Mouse (Mus musculus) kidney, adult 9 months (tissue): ENCODE data around the gene Krtap6-5.
"Not testable (repeated sequence)": the region's sequence is repeated elsewhere in the genome, so short reads cannot be mapped to it uniquely, and the experiment has no call there.

Experiments
- DNase-seq: peaks from one replicate; pipeline ENCODE4 v3.0.0; 2022

Gene Krtap6-5

DNA sequence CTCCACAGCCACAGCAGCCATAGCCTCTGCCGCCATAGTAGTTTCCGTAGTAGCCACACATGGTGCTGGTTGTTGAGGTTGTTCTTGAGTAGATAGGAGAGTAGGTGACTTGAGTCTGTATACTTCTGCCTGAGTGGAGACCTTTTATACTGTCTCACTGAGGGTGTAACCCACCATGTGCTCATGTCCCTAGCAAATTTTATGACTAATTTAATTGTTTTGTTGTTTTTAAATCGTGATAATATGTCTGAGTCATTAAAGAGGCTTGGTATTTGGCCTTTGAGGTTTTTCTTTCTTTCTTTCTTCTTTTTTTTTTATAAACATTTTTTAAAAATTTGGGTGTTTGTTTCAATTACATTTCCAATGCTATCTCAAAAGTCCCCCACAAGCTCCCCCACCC, at the start of gene Krtap6-5:
TSS of gene Krtap6-5 (minus strand) at position 101 of the 400 bp plus-strand sequence.
- no peak for DNase-seq

DNA sequence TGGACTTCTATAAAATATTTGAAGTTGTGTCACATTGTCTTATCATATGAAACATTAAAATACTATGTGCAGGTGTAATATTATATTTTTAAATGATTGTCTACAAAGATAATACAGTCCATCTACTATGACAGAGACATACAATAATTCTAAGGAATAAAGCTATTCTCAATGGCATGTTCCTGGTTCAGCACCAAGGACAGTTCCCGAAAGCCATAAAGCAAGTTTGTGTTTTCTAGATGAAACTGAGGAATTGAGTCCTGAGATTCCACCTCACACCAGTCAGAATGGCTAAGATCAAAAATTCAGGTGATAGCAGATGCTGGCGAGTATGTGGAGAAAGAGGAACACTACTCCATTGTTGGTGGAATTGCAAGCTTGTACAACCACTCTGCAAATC, 23.4 kb upstream of the Krtap6-5 start:
- not testable (repeated sequence) for DNase-seq

- not testable (repeated sequence) for DNase-seq
Observed at GRCm38 (mm10) chr16:89063902-89064301, 16.2 kb upstream of the Krtap6-5 start, which contains the start of gene 1110025L11Rik. 1110025L11Rik (minus strand) TSS chr16:89064002.

DNA sequence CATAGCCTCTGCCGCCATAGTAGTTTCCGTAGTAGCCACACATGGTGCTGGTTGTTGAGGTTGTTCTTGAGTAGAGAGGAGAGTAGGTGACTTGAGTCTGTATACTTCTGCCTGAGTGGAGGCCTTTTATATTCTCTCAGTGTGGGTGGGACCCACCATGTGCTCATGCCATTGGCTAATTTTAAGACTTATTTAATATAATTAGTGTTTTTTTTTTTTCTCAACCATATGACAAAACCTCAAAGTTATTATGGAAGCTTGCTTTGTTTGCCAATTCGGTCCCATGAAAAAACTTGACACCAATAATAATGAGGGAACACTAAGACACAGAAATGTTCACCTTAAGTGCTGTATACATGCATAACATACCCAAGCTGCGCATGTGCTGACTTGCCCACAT, 6.3 kb downstream of the Krtap6-5 start, which contains the start of gene Gm10228:
TSS of gene Gm10228 (minus strand) at position 101 of the 400 bp plus-strand sequence.
- not testable (repeated sequence) for DNase-seq

- DNase-seq, result not testable (repeated sequence)
Observed at GRCm38 (mm10) chr16:89031399-89031798, 16.3 kb downstream of the Krtap6-5 start, which contains the start of gene Krtap6-1. Krtap6-1 (plus strand) TSS chr16:89031699.

DNA sequence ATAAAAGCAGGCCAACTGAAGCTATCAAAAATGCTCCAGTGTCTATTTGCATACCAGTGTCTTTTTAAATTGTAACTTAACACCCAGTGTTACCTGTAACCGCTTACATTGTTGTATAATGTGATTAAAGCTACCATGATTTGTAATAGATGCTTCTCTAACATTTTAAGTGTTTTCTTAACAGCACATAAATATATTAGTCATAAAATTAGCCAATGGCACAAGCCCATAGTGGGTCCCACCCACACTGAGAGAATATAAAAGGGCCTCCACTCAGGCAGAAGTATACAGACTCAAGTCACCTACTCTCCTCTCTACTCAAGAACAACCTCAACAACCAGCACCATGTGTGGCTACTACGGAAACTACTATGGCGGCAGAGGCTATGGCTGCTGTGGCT, 32.7 kb downstream of the Krtap6-5 start, which contains the start of gene Gm10229:
TSS of gene Gm10229 (plus strand) at position 301 of the 400 bp plus-strand sequence.
- not testable (repeated sequence) for DNase-seq

DNA sequence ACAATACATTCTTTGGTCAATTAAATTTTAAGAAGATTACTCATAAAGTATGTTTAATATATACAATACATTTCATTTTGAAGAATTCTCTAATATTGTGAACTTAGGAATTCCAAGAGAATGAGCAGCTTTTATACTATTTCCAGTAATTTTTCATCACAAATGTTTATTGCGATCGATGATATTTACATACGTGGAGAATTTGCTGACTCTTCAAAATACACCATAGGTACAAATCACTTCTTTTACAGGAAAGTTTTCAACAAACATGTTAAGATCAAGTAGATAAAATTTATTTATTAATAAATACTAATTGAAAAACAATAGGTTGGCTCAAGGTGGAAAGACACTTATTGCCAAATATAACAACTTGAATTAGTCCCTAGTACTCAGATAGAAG, 33.7 kb downstream of the Krtap6-5 start:
- no peak for DNase-seq

DNA sequence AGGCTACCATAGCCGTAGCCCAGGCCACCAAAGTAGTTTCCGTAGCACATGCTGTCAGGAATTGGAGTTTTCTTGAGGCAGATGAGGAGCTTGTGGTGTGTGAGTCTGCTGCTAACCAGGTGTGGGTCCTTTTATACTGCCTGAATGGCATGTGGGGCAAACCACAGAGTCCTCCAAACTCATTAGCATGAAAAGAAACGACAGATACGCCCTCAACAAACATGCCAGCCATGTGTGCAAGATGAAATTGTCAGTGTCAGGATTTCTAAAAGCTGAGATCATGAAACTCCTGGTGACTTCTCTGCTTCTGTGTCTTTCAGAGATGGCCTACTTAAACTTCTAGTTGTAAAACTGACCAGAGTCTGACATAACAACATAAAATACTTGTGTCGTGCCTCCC, 37.0 kb downstream of the Krtap6-5 start, which contains the start of gene Krtap22-2:
TSS of gene Krtap22-2 (minus strand) at position 101 of the 400 bp plus-strand sequence.
- DNase-seq, result no peak
